Mouse (Mus musculus) liver, adult 2 months (tissue): ENCODE measurements at regions not wholly inside any gene's neighbourhood (a gene's known extent, or its start where the extent isn't known, plus 50 kb on each side); places are given as distances from the start of the nearest gene placed in this dataset.

Experiments used
- CTCF ChIP-seq: fragments of 200-500 bp; IDR thresholded peaks from 2 replicates; pipeline ENCODE4 v1.5.1; 2011; ENCODE audit warnings: low read depth, low read length, control low read depth
- POLR2A ChIP-seq: fragments of 200-500 bp; IDR thresholded peaks from 2 replicates; pipeline ENCODE4 v1.6.1; 2011; ENCODE audit warnings: low read length, control low read depth; ENCODE audit not compliant: insufficient read depth; ENCODE audit errors: extremely low read depth

- TF ChIP-seq POLR2A, result no peak
- TF ChIP-seq CTCF, result no peak
Observed at GRCm38 (mm10) chr9:120758003-120758402, 171.0 kb upstream of the Ctnnb1 start.
